In genomic region chr7:46676808-46677360, GRCm38 (mm10) we compare ENCODE assay signal across 23 mouse cellular contexts. TPM values are rescaled to one million over a fixed set of nuclear protein-coding genes. Genes with fewer than 3 reads are reported as not detected.
DNase-seq lines count a peak whose midpoint lies in the region; ATAC-seq and TF ChIP-seq lines count a peak whose summit lies in the region.
"Had no signal": no experiment of that assay in that cellular context is flagged by ENCODE, and none has a peak within 500 bp of the region (broad histone marks: within the 10 kb centered on the region; RNA-seq: fewer than 3 reads in every experiment).

No protein-coding gene starts in this region.

- H3K27me3 ChIP-seq in kidney, embryonic 14.5 days (ENCODE audit: control insufficient read depth, insufficient read depth, low read length) = no peaks in the 10 kb centered on the region
- no peaks in the 10 kb centered on the region for H3K27me3 ChIP-seq in G1E (ENCODE audit: insufficient read depth, low read length)
- H3K27me3 ChIP-seq: forebrain, embryonic 13.5 days had no signal

- no peak for DNase-seq in kidney, postnatal 14 days
- no peak for DNase-seq in G1E (ENCODE audit: low spot score)
- DNase-seq in cerebellum, postnatal 10 days = peak; percentile 79 to 81
- no peak for DNase-seq in thymus, postnatal 14 days
- no peak for DNase-seq in urinary bladder, postnatal 36 days (ENCODE audit: low spot score in 2 of 2)
- DNase-seq in gastrocnemius, postnatal 4 days (ENCODE audit: low spot score in 2 of 2) = no peak
- DNase-seq: gastrocnemius, postnatal 36 days; heart, postnatal 36 days; kidney, postnatal 36 days; thymus, adult 18-20 months had no signal

- H3K9me3 ChIP-seq in kidney, embryonic 14.5 days (ENCODE audit: control insufficient read depth, low read length) = no peaks in the 10 kb centered on the region
- H3K9me3 ChIP-seq in G1E (replicated peaks) = 0 out of 2 replicates have a peak, but pooled peaks cover 3% of the 10 kb centered on the region
- H3K9me3 ChIP-seq: embryonic facial prominence, embryonic 10.5 days; forebrain, embryonic 13.5 days; liver, embryonic 15.5 days had no signal

- no peak overlapping the region for H3K4me3 ChIP-seq in kidney, embryonic 14.5 days (ENCODE audit: low read length)
- H3K4me3 ChIP-seq in G1E (ENCODE audit: low read depth, low read length) = peak overlapping the region; percentile 2; the same call in 1 of the 2 replicates
- H3K4me3 ChIP-seq: embryonic facial prominence, embryonic 10.5 days; forebrain, embryonic 13.5 days; heart, embryonic 13.5 days; liver, embryonic 15.5 days had no signal

- ATAC-seq in kidney, embryonic 14.5 days (ENCODE audit: low FRiP score, low TSS enrichment) = 0 out of 2 replicates have a peak, but pooled peaks have one; percentile 48
- no peak for ATAC-seq in G1E (ENCODE audit: extremely low read depth, insufficient number of reproducible peaks, low FRiP score, poor library complexity, severe bottlenecking)
- peak; percentile 83; the same call in 1 of the 2 replicates for ATAC-seq in cerebellum, adult (ENCODE audit: insufficient number of reproducible peaks, low FRiP score, low TSS enrichment)
- ATAC-seq: forebrain, embryonic 13.5 days; intestine, embryonic 16.5 days; lung, postnatal 0 days had no signal

- H3K27ac ChIP-seq in kidney, embryonic 14.5 days (ENCODE audit: low read depth, low read length) = no peak overlapping the region
- H3K27ac ChIP-seq: embryonic facial prominence, embryonic 10.5 days; forebrain, embryonic 13.5 days; heart, embryonic 13.5 days; liver, embryonic 15.5 days had no signal

- WGBS in kidney, embryonic 14.5 days = 39% methylated on average over 5 of the region's 5 CpGs

- peaks cover 6% of the 10 kb centered on the region for H3K4me1 ChIP-seq in kidney, embryonic 14.5 days (ENCODE audit: control insufficient read depth, insufficient read depth, low read length)
- H3K4me1 ChIP-seq in G1E (ENCODE audit: insufficient read depth, low read depth, low read length) = peaks cover 87% of the 10 kb centered on the region
- H3K4me1 ChIP-seq: forebrain, embryonic 13.5 days; liver, embryonic 15.5 days had no signal

- no peak for TF ChIP-seq CTCF in G1E (IDR thresholded peaks at IDR 0.05; ENCODE audit: low read depth, low read length)

- H3K9ac ChIP-seq in kidney, embryonic 14.5 days (ENCODE audit: low read depth, low read length) = no peak overlapping the region
- H3K9ac ChIP-seq: forebrain, embryonic 13.5 days; heart, embryonic 13.5 days; liver, embryonic 15.5 days had no signal

- no peaks in the 10 kb centered on the region for H3K36me3 ChIP-seq in kidney, embryonic 14.5 days (ENCODE audit: control insufficient read depth, insufficient read depth, low read length)
- H3K36me3 ChIP-seq in G1E (replicated peaks) = no peaks in the 10 kb centered on the region
- H3K36me3 ChIP-seq: embryonic facial prominence, embryonic 10.5 days; heart, embryonic 13.5 days; liver, embryonic 15.5 days had no signal

- no peak overlapping the region for H3K4me2 ChIP-seq in kidney, embryonic 14.5 days (replicated peaks; ENCODE audit: low read depth, low read length)
- H3K4me2 ChIP-seq: forebrain, embryonic 13.5 days; heart, embryonic 13.5 days; liver, embryonic 15.5 days had no signal

RNA-seq across cellular contexts. Expression of gene Tph1, which starts 4.5 kb away (rescaled TPM):
- 0.86 and 1.1 TPM in 2 replicates for polyA plus RNA-seq in kidney, embryonic 14.5 days (2014; fragmentation: Nextera tagmentation; extraction: Ambion mirVana)
- 171 and 201 TPM in 2 replicates for total RNA-seq in G1E (2014; fragmentation: Nextera tagmentation)
- 386 and 387 TPM in 2 replicates for total RNA-seq in G1E (2017)
- polyA plus RNA-seq in G1E (2012) = 2.1 and 3.6 TPM in 2 replicates
- total RNA-seq in gastrocnemius, postnatal 4 days (2021) = under 1 TPM; 0.21 to 0.49 TPM
- total RNA-seq: heart, postnatal 36 days; megakaryocyte progenitor cell, adult 5-6 weeks had no signal
- polyA plus RNA-seq: heart, embryonic 13.5 days; liver, embryonic 15.5 days had no signal

RNA-seq across cellular contexts. Expression of gene Saal1, which starts 33.6 kb away (rescaled TPM):
- 33.6 and 37.9 TPM in 2 replicates for polyA plus RNA-seq in kidney, embryonic 14.5 days (2014; fragmentation: Nextera tagmentation; extraction: Ambion mirVana)
- total RNA-seq in G1E (2014; fragmentation: Nextera tagmentation) = 34.4 and 48.6 TPM in 2 replicates
- 23.9 and 28.1 TPM in 2 replicates for total RNA-seq in G1E (2017)
- polyA plus RNA-seq in G1E (2012) = 4.4 and 4.6 TPM in 2 replicates
- 10 to 100 TPM; 10.3 to 10.9 TPM for total RNA-seq in gastrocnemius, postnatal 4 days (2021)

RNA-seq across cellular contexts. Expression of gene Sergef, which starts 37.3 kb away (rescaled TPM):
- polyA plus RNA-seq in kidney, embryonic 14.5 days (2014; fragmentation: Nextera tagmentation; extraction: Ambion mirVana) = 10.9 and 15.7 TPM in 2 replicates
- total RNA-seq in G1E (2014; fragmentation: Nextera tagmentation) (13.0 and 14.9 TPM in 2 replicates), G1E (2017) (36.2 and 36.5 TPM in 2 replicates)
- polyA plus RNA-seq in G1E (2012) = 9.5 and 10.9 TPM in 2 replicates
- 10 to 100 TPM in 1 of 2 experiments, 1 to 10 TPM in 1; 8.7 to 10.6 TPM for total RNA-seq in gastrocnemius, postnatal 4 days (2021)

RNA-seq across cellular contexts. Expression of gene Saa3, which starts 38.6 kb away (rescaled TPM):
- 0.20 TPM in 1 of 2 replicates, not detected in the other for polyA plus RNA-seq in kidney, embryonic 14.5 days (2014; fragmentation: Nextera tagmentation; extraction: Ambion mirVana)
- not detected in 2 replicates for total RNA-seq in G1E (2014; fragmentation: Nextera tagmentation)
- 1.0 TPM in 1 of 2 replicates, not detected in the other for total RNA-seq in G1E (2017)
- not detected in 2 replicates for polyA plus RNA-seq in G1E (2012)
- under 1 TPM; 0.31 to 0.59 TPM for total RNA-seq in gastrocnemius, postnatal 4 days (2021)
- total RNA-seq: gastrocnemius, postnatal 36 days; left cerebral cortex, postnatal 10 days had no signal
- polyA plus RNA-seq: embryonic facial prominence, embryonic 10.5 days; heart, embryonic 13.5 days had no signal

RNA-seq across cellular contexts. Expression of gene Saa4, which starts 55.5 kb away (rescaled TPM):
- polyA plus RNA-seq in kidney, embryonic 14.5 days (2014; fragmentation: Nextera tagmentation; extraction: Ambion mirVana) = not detected in 2 replicates
- total RNA-seq in G1E (2014; fragmentation: Nextera tagmentation) = not detected in 2 replicates
- total RNA-seq in G1E (2017) = not detected in 2 replicates
- polyA plus RNA-seq in G1E (2012) = not detected in 2 replicates
- total RNA-seq in gastrocnemius, postnatal 4 days (2021) = under 1 TPM in 1 of 2 experiments, not detected in 1; 0.16 TPM
- total RNA-seq: gastrocnemius, postnatal 36 days; heart, postnatal 36 days; layer of hippocampus, postnatal 10 days; left cerebral cortex, postnatal 10 days; megakaryocyte progenitor cell, adult 5-6 weeks had no signal
- polyA plus RNA-seq: embryonic facial prominence, embryonic 10.5 days; forebrain, embryonic 13.5 days; heart, embryonic 13.5 days; limb, embryonic 14.5 days; lung, postnatal 0 days; small intestine, adult 2 months had no signal

Comparison
In these comparisons a context has a peak if more than half of its experiments do, and no peak if none do; other contexts are left out.
1. DNase-seq: peak in cerebellum, postnatal 10 days (2 of 2); none in kidney, postnatal 14 days (single experiment), G1E (single experiment), thymus, postnatal 14 days (single experiment), urinary bladder, postnatal 36 days (0 of 2) and gastrocnemius, postnatal 4 days (0 of 2).
2. RNA of gene Tph1, which starts 4.5 kb away (total RNA-seq): 171 to 387 TPM in G1E; 0.21 to 0.49 TPM in gastrocnemius, postnatal 4 days; every median in the first group is over 100 times any median in the second.